Mouse (Mus musculus): ENCODE results near the gene Dlgap1. TPM values are rescaled to one million over a fixed set of nuclear protein-coding genes. Genes with fewer than 3 reads are reported as not detected.
A peak's percentile ranks its signal among the peaks of the same experiment; 100 is the strongest.

Dlgap1 gene
- polyA plus RNA-seq, 1 experiment: 0.26 TPM

GRCm38 (mm10) chr17:70765976-70766375, 797.1 kb downstream of the Dlgap1 start:
- TF ChIP-seq CTCF (IDR thresholded peaks at IDR 0.05; ENCODE audit: borderline replicate concordance, insufficient read depth, low read length): no peak
- no peak overlapping the region for H3K27ac ChIP-seq (ENCODE audit: insufficient read depth, low read length)
- no peaks in the 10 kb centered on the region for H3K4me1 ChIP-seq (ENCODE audit: control insufficient read depth, insufficient read depth, low read length)
- no peak overlapping the region for H3K4me3 ChIP-seq (ENCODE audit: insufficient read depth, low read length)

DNA sequence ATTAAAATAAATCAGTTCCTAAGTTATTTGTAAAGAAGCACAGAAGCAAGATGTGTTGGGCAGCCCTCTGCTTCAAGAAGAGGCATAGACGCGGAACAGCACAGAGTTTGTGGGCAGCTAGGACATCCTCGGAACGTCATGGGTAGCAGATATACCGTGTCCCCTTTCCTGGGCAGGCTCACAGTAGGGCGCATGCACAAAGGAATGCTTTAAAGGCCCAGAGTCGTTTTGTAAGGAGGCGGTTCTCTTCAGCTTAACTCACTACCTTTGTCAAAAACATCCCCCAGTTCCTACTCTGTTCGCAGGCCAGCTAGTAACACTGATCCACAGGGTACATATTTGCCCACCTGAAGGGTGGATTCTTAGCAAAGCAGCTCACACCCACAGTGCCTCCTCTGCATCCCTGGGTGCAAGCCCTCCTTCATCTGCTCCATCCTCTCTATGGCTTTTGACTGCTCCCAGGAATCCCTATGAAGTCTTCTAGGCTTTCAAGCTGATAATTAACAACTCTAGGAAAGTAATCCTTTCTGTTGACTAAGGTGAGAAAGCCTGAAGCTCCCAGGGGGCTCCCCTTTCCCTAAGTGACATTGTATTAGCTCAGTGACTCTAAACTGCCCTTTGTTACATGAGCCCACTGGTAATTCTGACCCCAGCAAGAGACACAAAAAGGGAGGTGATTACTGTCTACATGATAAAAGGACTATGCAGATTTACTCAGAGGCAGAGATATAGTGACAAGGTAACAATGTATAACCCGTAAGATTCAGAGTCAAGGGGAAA, 803.4 kb downstream of the Dlgap1 start:
- H3K4me1 ChIP-seq (ENCODE audit: control insufficient read depth, insufficient read depth, low read length): no peaks in the 10 kb centered on the region
- H3K4me3 ChIP-seq (ENCODE audit: insufficient read depth, low read length): no peak overlapping the region
- no peak overlapping the region for H3K27ac ChIP-seq (ENCODE audit: insufficient read depth, low read length)
- TF ChIP-seq POLR2A (IDR thresholded peaks at IDR 0.05; ENCODE audit: low read depth, low read length) (no peak), CTCF (IDR thresholded peaks at IDR 0.05; ENCODE audit: borderline replicate concordance, insufficient read depth, low read length) (no peak)

GRCm38 (mm10) chr17:70779770-70780169, 810.9 kb downstream of the Dlgap1 start:
- TF ChIP-seq CTCF (IDR thresholded peaks at IDR 0.05; ENCODE audit: borderline replicate concordance, insufficient read depth, low read length) (no peak), POLR2A (IDR thresholded peaks at IDR 0.05; ENCODE audit: low read depth, low read length) (no peak)
- H3K27ac ChIP-seq (ENCODE audit: insufficient read depth, low read length): no peak overlapping the region
- no peak overlapping the region for H3K4me3 ChIP-seq (ENCODE audit: insufficient read depth, low read length)
- H3K4me1 ChIP-seq (ENCODE audit: control insufficient read depth, insufficient read depth, low read length): 0 out of 2 replicates have a peak, but pooled peaks cover 6% of the 10 kb centered on the region

DNA sequence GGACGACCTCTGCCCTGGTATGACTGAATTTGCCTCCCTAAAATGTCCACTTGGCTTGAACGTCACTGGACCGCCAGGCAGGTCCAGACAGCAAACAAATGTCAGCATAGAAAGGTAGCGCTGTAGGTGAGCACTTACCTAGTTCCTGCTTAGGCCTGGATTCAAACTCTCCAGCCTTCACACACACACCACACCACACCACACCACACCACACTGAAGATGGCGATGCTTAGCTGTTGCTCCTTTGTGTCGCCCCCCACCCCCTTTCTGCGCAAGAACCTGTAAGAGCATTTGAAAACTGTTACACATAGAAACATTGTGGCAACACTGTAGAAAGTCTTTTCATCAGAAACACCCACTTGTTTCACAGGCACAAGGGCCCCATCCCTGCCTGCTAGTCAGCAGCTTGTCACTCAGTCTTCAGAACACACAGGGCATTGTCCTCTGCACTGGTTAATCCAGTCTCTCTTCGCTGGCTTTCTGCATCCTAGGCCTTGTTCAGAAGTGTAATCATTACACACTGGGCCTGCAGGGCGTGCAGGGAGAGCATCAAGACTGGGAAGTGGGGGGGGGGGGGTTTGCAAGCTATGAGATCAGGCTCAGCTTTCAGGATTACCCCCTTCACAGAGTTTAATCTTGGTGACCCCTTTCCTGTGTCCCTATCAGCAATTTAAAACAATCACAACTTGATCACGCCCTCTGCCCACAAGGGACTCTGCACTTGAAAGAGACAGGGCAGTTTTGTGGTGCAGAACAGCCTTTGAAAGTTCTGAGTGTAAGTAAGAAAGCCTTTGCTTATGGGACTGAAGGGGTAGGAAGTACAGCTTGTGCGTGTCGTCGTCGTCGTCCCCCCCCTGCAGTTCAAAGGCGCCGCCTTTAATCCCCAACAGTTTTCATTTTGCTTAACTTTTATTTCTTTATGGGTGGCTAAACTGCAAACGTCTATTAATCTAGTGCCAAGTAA, 812.1 kb downstream of the Dlgap1 start:
- Histone ChIP-seq H3K27ac (ENCODE audit: insufficient read depth, low read length) (peak overlapping the region; percentile 94), H3K4me3 (ENCODE audit: insufficient read depth, low read length) (no peak overlapping the region), H3K4me1 (ENCODE audit: control insufficient read depth, insufficient read depth, low read length) (0 out of 2 replicates have a peak, but pooled peaks cover 6% of the 10 kb centered on the region)
- no peak for TF ChIP-seq POLR2A (IDR thresholded peaks at IDR 0.05; ENCODE audit: low read depth, low read length)
- TF ChIP-seq CTCF (IDR thresholded peaks at IDR 0.05; ENCODE audit: borderline replicate concordance, insufficient read depth, low read length): no peak

GRCm38 (mm10) chr17:70783273-70783672, 814.4 kb downstream of the Dlgap1 start:
- 0 out of 2 replicates have a peak, but pooled peaks cover 6% of the 10 kb centered on the region for H3K4me1 ChIP-seq (ENCODE audit: control insufficient read depth, insufficient read depth, low read length)
- H3K27ac ChIP-seq (ENCODE audit: insufficient read depth, low read length): no peak overlapping the region
- no peak overlapping the region for H3K4me3 ChIP-seq (ENCODE audit: insufficient read depth, low read length)
- TF ChIP-seq CTCF (IDR thresholded peaks at IDR 0.05; ENCODE audit: borderline replicate concordance, insufficient read depth, low read length) (no peak), POLR2A (IDR thresholded peaks at IDR 0.05; ENCODE audit: low read depth, low read length) (no peak)

DNA sequence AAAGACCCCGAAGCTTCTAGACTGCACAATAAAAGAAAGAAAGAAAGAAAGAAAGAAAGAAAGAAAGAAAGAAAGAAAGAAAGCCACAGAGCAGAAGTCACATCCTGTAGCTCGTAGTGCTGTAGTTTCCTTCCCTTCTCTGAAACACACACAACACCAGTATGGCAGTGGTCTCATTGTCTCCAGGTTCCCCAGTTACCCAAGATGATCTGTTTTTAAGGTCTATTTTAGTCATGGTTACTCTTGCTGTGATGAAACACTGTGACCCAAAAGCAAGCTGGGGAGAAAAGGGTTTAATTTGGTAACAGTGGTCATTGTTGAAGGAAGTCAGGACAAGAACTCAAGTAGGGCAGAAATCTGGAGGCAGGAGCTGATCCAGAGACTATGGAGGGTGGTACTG, 818.5 kb downstream of the Dlgap1 start:
- TF ChIP-seq CTCF (IDR thresholded peaks at IDR 0.05; ENCODE audit: borderline replicate concordance, insufficient read depth, low read length) (no peak), POLR2A (IDR thresholded peaks at IDR 0.05; ENCODE audit: low read depth, low read length) (no peak)
- H3K27ac ChIP-seq (ENCODE audit: insufficient read depth, low read length): no peak overlapping the region

GRCm38 (mm10) chr17:70790801-70791200, 821.9 kb downstream of the Dlgap1 start:
- no peak overlapping the region for H3K27ac ChIP-seq (ENCODE audit: insufficient read depth, low read length)
- H3K4me3 ChIP-seq (ENCODE audit: insufficient read depth, low read length): no peak overlapping the region
- 0 out of 2 replicates have a peak, but pooled peaks cover 2% of the 10 kb centered on the region for H3K4me1 ChIP-seq (ENCODE audit: control insufficient read depth, insufficient read depth, low read length)
- TF ChIP-seq POLR2A (IDR thresholded peaks at IDR 0.05; ENCODE audit: low read depth, low read length) (no peak), CTCF (IDR thresholded peaks at IDR 0.05; ENCODE audit: borderline replicate concordance, insufficient read depth, low read length) (no peak)

More for the DNA sequence above, 818.5 kb downstream of the Dlgap1 start:
- Histone ChIP-seq H3K4me3 (ENCODE audit: insufficient read depth, low read length) (no peak overlapping the region), H3K4me1 (ENCODE audit: control insufficient read depth, insufficient read depth, low read length) (no peaks in the 10 kb centered on the region)

GRCm38 (mm10) chr17:70791596-70792275, 822.9 kb downstream of the Dlgap1 start:
- no peak overlapping the region for H3K4me3 ChIP-seq (ENCODE audit: insufficient read depth, low read length)
- TF ChIP-seq POLR2A (IDR thresholded peaks at IDR 0.05; ENCODE audit: low read depth, low read length) (no peak), CTCF (IDR thresholded peaks at IDR 0.05; ENCODE audit: borderline replicate concordance, insufficient read depth, low read length) (no peak)
- 0 out of 2 replicates have a peak, but pooled peaks cover 2% of the 10 kb centered on the region for H3K4me1 ChIP-seq (ENCODE audit: control insufficient read depth, insufficient read depth, low read length)
- H3K27ac ChIP-seq (ENCODE audit: insufficient read depth, low read length): no peak overlapping the region

GRCm38 (mm10) chr17:70794291-70794690, 825.4 kb downstream of the Dlgap1 start:
- 0 out of 2 replicates have a peak, but pooled peaks cover 2% of the 10 kb centered on the region for H3K4me1 ChIP-seq (ENCODE audit: control insufficient read depth, insufficient read depth, low read length)
- no peak overlapping the region for H3K4me3 ChIP-seq (ENCODE audit: insufficient read depth, low read length)
- TF ChIP-seq POLR2A (IDR thresholded peaks at IDR 0.05; ENCODE audit: low read depth, low read length): no peak
- no peak for TF ChIP-seq CTCF (IDR thresholded peaks at IDR 0.05; ENCODE audit: borderline replicate concordance, insufficient read depth, low read length)
- H3K27ac ChIP-seq (ENCODE audit: insufficient read depth, low read length): peak overlapping the region; percentile 9; the same call in 1 of the 2 replicates

Data from embryonic fibroblast, embryonic 13.5 days (primary cell).